Mouse (Mus musculus): Measurements from ENCODE around the gene Pskh1. TPM values are rescaled to one million over a fixed set of nuclear protein-coding genes. Genes with fewer than 3 reads are reported as not detected.

Pskh1 gene
- polyA plus RNA-seq, 1 experiment from 2014 or later, result 13.4 TPM

- no peaks in the 10 kb centered on the region for H3K27me3 ChIP-seq (ENCODE audit: control insufficient read depth, insufficient read depth, low read length)
- H3K9me3 ChIP-seq (ENCODE audit: control insufficient read depth, low read length), result no peaks in the 10 kb centered on the region
- DNase-seq (ENCODE audit: low spot score) (no peak), ATAC-seq (ENCODE audit: low FRiP score, low TSS enrichment) (no peak)
- no peak overlapping the region for H3K4me3 ChIP-seq (ENCODE audit: low read depth, low read length)
- peaks cover 11% of the 10 kb centered on the region; the same call in 1 of the 2 replicates for H3K4me1 ChIP-seq (replicated peaks; ENCODE audit: control insufficient read depth, insufficient read depth)
- H3K36me3 ChIP-seq (ENCODE audit: control insufficient read depth, insufficient read depth, low read length), result no peaks in the 10 kb centered on the region; the same call in 1 of the 2 replicates
- H3K4me2 ChIP-seq (replicated peaks; ENCODE audit: low read depth), result no peak overlapping the region; the same call in 1 of the 2 replicates
- 44% methylated on average over 5 of the region's 5 CpGs for WGBS
- H3K9ac ChIP-seq (ENCODE audit: low read length), result no peak overlapping the region; the same call in 1 of the 2 replicates
- peak overlapping the region; percentile 91 for H3K27ac ChIP-seq (replicated peaks)
- no peak for TF ChIP-seq EP300 (optimal IDR thresholded peaks at IDR 0.05)
- no peak for TF ChIP-seq CTCF (IDR thresholded peaks at IDR 0.05; ENCODE audit: low read depth)
Observed at GRCm38 (mm10) chr8:105859314-105859713, 40.9 kb upstream of the Pskh1 start.

DNA sequence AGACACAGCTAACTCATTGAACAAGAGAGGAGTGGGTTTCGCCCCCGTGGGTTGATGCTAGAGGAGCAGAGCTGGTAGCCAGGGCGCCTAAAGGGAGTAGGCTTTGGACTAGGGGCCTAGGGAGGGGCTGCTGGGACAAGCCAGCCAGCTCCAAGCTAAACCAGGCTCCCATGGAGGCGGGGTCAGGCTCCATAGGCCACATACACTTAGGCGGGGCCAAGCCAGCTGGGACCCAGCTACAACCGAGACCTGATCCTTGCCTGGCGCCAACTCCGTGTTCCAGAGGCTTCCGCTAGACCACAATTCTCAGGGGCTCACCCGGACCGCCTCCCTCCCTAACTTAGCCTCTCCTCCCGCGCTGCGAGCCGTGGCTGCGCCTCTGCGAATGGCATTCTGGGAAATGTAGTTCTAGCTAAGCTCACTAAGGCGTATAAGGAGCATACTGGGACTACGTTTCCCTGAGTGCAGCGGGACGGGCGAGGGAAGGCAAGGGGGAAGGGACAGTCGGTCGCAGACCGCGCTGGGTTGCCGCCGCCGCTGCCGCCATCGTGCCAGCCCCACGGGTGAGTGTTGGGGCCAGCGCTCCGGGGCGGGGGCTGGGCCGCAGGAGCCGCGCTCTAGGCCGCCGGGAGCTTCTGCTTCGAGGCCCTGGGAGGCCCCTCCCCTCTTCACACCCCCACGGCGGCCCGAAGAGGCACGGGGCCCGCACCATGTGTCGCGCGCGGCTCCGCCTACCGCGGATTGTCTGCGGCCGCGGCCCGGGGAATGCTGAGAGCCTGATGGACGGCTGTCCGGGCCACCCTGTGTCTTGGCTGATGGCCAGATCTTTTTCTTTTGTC, 39.9 kb upstream of the Pskh1 start, which contains the start of gene Nutf2:
Gene Nutf2, plus strand, starts transcription at position 438 of the 839 bp plus-strand sequence.
- no peaks in the 10 kb centered on the region for H3K9me3 ChIP-seq (ENCODE audit: control insufficient read depth, low read length)
- TF ChIP-seq EP300 (optimal IDR thresholded peaks at IDR 0.05) (no peak), CTCF (IDR thresholded peaks at IDR 0.05; ENCODE audit: low read depth) (no peak)
- H3K4me2 ChIP-seq (replicated peaks; ENCODE audit: low read depth), result peak within 1 kb of the TSS; percentile 90
- H3K36me3 ChIP-seq (ENCODE audit: control insufficient read depth, insufficient read depth, low read length), result no peaks in the 10 kb centered on the region; the same call in 1 of the 2 replicates
- peak within 1 kb of the TSS; percentile 94 for H3K9ac ChIP-seq (ENCODE audit: low read length)
- H3K4me3 ChIP-seq (ENCODE audit: low read depth, low read length), result peak within 1 kb of the TSS; percentile 91
- H3K4me1 ChIP-seq (replicated peaks; ENCODE audit: control insufficient read depth, insufficient read depth), result peaks cover 11% of the 10 kb centered on the region; the same call in 1 of the 2 replicates
- H3K27ac ChIP-seq (replicated peaks), result peak within 1 kb of the TSS; percentile 91
- ATAC-seq (ENCODE audit: low FRiP score, low TSS enrichment), result peak; percentile 98
- under 1% methylated on average over 59 of the region's 59 CpGs for WGBS
- no peaks in the 10 kb centered on the region for H3K27me3 ChIP-seq (ENCODE audit: control insufficient read depth, insufficient read depth, low read length)
- DNase-seq (ENCODE audit: low spot score), result peak; percentile 96

GRCm38 (mm10) chr8:105861951-105862350, 38.3 kb upstream of the Pskh1 start:
- TF ChIP-seq EP300 (optimal IDR thresholded peaks at IDR 0.05) (no peak), CTCF (IDR thresholded peaks at IDR 0.05; ENCODE audit: low read depth) (peak; percentile 56)
- no peak for DNase-seq (ENCODE audit: low spot score)
- ATAC-seq (ENCODE audit: low FRiP score, low TSS enrichment), result no peak

DNA sequence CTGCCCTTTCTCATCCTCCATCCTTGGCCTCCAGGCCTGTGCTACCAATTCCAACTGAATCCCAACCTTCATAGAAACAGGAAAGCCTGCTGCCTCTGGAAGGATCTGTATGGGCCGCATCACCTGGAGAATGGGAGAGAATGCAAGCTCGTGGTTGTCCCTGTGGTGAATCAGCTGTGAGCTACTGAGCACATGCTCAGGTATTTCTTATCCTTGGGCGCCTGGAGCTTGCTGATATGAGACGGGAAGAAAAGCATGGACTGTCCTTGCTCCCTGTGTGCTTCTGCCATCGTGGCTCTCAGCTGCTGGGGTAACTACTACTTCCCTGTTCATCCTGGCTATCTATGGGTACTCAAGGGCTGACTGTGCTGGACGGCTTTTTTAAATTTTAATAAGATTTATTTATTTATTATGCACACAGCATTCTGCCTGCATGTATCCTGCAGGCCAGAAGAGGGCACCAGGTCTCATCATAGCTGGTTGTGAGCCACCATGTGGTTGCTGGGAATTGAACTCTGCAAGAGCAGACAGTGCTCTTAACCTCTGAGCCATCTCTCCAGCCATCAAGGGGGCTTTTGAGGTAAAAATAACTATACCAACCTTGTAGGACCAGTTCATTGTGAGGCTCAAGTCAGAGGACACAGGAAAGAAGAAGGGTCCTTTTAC, 33.7 kb upstream of the Pskh1 start:
- H3K9ac ChIP-seq (ENCODE audit: low read length), result no peak overlapping the region
- H3K9me3 ChIP-seq (ENCODE audit: control insufficient read depth, low read length), result no peaks in the 10 kb centered on the region
- H3K4me2 ChIP-seq (replicated peaks; ENCODE audit: low read depth), result no peak overlapping the region
- TF ChIP-seq CTCF (IDR thresholded peaks at IDR 0.05; ENCODE audit: low read depth), result peak; percentile 63
- TF ChIP-seq EP300 (optimal IDR thresholded peaks at IDR 0.05), result no peak
- no peak overlapping the region for H3K4me3 ChIP-seq (ENCODE audit: low read depth, low read length)
- 80% methylated on average over 6 of the region's 6 CpGs for WGBS
- DNase-seq (ENCODE audit: low spot score) (no peak), ATAC-seq (ENCODE audit: low FRiP score, low TSS enrichment) (no peak)
- H3K36me3 ChIP-seq (ENCODE audit: control insufficient read depth, insufficient read depth, low read length), result peaks cover 5% of the 10 kb centered on the region
- peaks cover 7% of the 10 kb centered on the region; the same call in 1 of the 2 replicates for H3K4me1 ChIP-seq (replicated peaks; ENCODE audit: control insufficient read depth, insufficient read depth)
- H3K27ac ChIP-seq (replicated peaks), result no peak overlapping the region
- no peaks in the 10 kb centered on the region for H3K27me3 ChIP-seq (ENCODE audit: control insufficient read depth, insufficient read depth, low read length)

More at GRCm38 (mm10) chr8:105861951-105862350, 38.3 kb upstream of the Pskh1 start:
- Histone ChIP-seq H3K27me3 (ENCODE audit: control insufficient read depth, insufficient read depth, low read length) (no peaks in the 10 kb centered on the region), H3K9me3 (ENCODE audit: control insufficient read depth, low read length) (no peaks in the 10 kb centered on the region), H3K4me3 (ENCODE audit: low read depth, low read length) (peak overlapping the region; percentile 91), H3K27ac (replicated peaks) (0 out of 2 replicates have a peak overlapping the region, but pooled peaks have one; percentile 91), H3K4me2 (replicated peaks; ENCODE audit: low read depth) (peak overlapping the region; percentile 90), H3K9ac (ENCODE audit: low read length) (peak overlapping the region; percentile 94; the same call in 1 of the 2 replicates), H3K36me3 (ENCODE audit: control insufficient read depth, insufficient read depth, low read length) (no peaks in the 10 kb centered on the region; the same call in 1 of the 2 replicates), H3K4me1 (replicated peaks; ENCODE audit: control insufficient read depth, insufficient read depth) (peaks cover 9% of the 10 kb centered on the region; the same call in 1 of the 2 replicates)
- 14% methylated on average over 1 of the region's 1 CpGs for WGBS

DNA sequence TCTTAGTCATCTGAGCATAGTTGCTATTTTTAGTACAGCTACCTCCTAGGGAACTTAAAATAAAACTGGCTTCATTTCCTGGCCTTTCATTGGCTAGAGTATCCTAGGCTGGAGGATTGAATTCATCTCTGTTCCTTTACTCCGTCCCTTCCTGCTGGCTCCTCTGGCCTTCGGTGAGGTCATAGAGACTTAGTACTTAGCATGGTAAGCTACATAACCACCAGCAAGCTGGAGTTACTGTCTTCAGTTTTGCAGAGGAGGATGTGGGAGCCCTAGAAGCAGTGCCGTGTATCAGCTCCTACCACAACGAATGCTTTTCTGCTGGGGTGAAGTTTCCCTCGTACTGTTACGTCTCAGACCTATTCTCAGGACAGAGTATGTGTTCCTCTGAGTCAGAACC, 25.9 kb upstream of the Pskh1 start:
- peak; percentile 38; the same call in 1 of the 2 replicates for ATAC-seq (ENCODE audit: low FRiP score, low TSS enrichment)
- H3K4me1 ChIP-seq (replicated peaks; ENCODE audit: control insufficient read depth, insufficient read depth), result no peaks in the 10 kb centered on the region; the same call in 1 of the 2 replicates
- no peak overlapping the region; the same call in 1 of the 2 replicates for H3K27ac ChIP-seq (replicated peaks)
- 69% methylated on average over 6 of the region's 6 CpGs for WGBS
- H3K4me3 ChIP-seq (ENCODE audit: low read depth, low read length), result no peak overlapping the region
- H3K27me3 ChIP-seq (ENCODE audit: control insufficient read depth, insufficient read depth, low read length), result no peaks in the 10 kb centered on the region
- DNase-seq (ENCODE audit: low spot score), result no peak
- peaks cover 13% of the 10 kb centered on the region for H3K36me3 ChIP-seq (ENCODE audit: control insufficient read depth, insufficient read depth, low read length)
- H3K9ac ChIP-seq (ENCODE audit: low read length), result no peak overlapping the region
- no peaks in the 10 kb centered on the region for H3K9me3 ChIP-seq (ENCODE audit: control insufficient read depth, low read length)
- TF ChIP-seq CTCF (IDR thresholded peaks at IDR 0.05; ENCODE audit: low read depth), result no peak
- no peak for TF ChIP-seq EP300 (optimal IDR thresholded peaks at IDR 0.05)
- H3K4me2 ChIP-seq (replicated peaks; ENCODE audit: low read depth), result no peak overlapping the region
